Mouse (Mus musculus) MEL (cell line): ENCODE measurements at regions not wholly inside any gene's neighbourhood (a gene's known extent, or its start where the extent isn't known, plus 50 kb on each side); places are given as distances from the start of the nearest gene placed in this dataset.

Source experiments
- DNase-seq: peaks from one replicate; pipeline ENCODE4 v3.0.0; 2011; ENCODE audit warnings: low read depth, low spot score
- H3K27ac ChIP-seq: 2 replicates; pipeline ENCODE4 v1.5.1; 2012; ENCODE audit warnings: low read depth, mild to moderate bottlenecking, control low read depth, low read length, moderate library complexity; ENCODE audit not compliant: control insufficient read depth
- H3K27me3 ChIP-seq, 2 experiments: fragments of 150-350 bp in 1 of 2; sonication (generic) in 1 of 2; 2 replicates each; pipeline ENCODE4 v1.6.1; 2012; ENCODE audit warnings: low read length in 2 of 2, mild to moderate bottlenecking in 2 of 2, improper control_type of control experiment in 1 of 2, moderate library complexity in 1 of 2; ENCODE audit not compliant: insufficient read depth in 2 of 2, control insufficient read depth in 1 of 2
- H3K36me3 ChIP-seq, 2 experiments: 2 replicates each; pipeline ENCODE4 v1.6.1; 2012 to 2014; ENCODE audit warnings: low read length in 2 of 2, improper control_type of control experiment in 1 of 2, inconsistent platforms in 1 of 2, mild to moderate bottlenecking in 1 of 2; ENCODE audit not compliant: insufficient read depth in 2 of 2, control insufficient read depth in 1 of 2
- H3K4me1 ChIP-seq, 2 experiments: fragments of 150-350 bp in 1 of 2; sonication (generic) in 1 of 2; 2 replicates each; pipeline ENCODE4 v1.6.1; 2012; ENCODE audit warnings: low read length in 2 of 2, improper control_type of control experiment in 1 of 2, mild to moderate bottlenecking in 1 of 2; ENCODE audit not compliant: insufficient read depth in 2 of 2, control insufficient read depth in 1 of 2
- H3K4me3 ChIP-seq, 2 experiments: fragments of 150-350 bp in 1 of 2; sonication (generic) in 1 of 2; 2 replicates each; pipeline ENCODE4 v1.5.1; 2012; ENCODE audit warnings: low read depth in 2 of 2, low read length in 2 of 2, mild to moderate bottlenecking in 2 of 2, moderate library complexity in 2 of 2, control low read depth in 1 of 2, improper control_type of control experiment in 1 of 2; ENCODE audit not compliant: control insufficient read depth in 1 of 2, insufficient read depth in 1 of 2
- H3K79me2 ChIP-seq: 2 replicates; pipeline ENCODE4 v1.6.1; 2012; ENCODE audit warnings: mild to moderate bottlenecking, low read length, moderate library complexity; ENCODE audit not compliant: control insufficient read depth, poor library complexity, insufficient read depth
- H3K9ac ChIP-seq: 2 replicates; pipeline ENCODE4 v1.6.1; 2012; ENCODE audit warnings: low read depth, mild to moderate bottlenecking, control low read depth, low read length, moderate library complexity; ENCODE audit not compliant: control insufficient read depth, poor library complexity, severe bottlenecking
- H3K9me3 ChIP-seq: fragments of 150-350 bp; sonication (generic); replicated peaks from 2 replicates; pipeline ENCODE4 v1.6.1; 2012; ENCODE audit warnings: mild to moderate bottlenecking, low read length, improper control_type of control experiment, moderate library complexity; ENCODE audit not compliant: insufficient read depth
- EP300 ChIP-seq, 2 experiments: IDR thresholded peaks; 2 replicates each; pipeline ENCODE4 v1.6.1; 2011; ENCODE audit warnings: improper control_type of control experiment in 2 of 2, low read length in 2 of 2, low read depth in 1 of 2, mild to moderate bottlenecking in 1 of 2
- ETS1 ChIP-seq: IDR thresholded peaks from 2 replicates; pipeline ENCODE4 v1.6.1; 2012; ENCODE audit warnings: low read depth, mild to moderate bottlenecking, inconsistent platforms, low read length, improper control_type of control experiment, moderate library complexity
- GATA1 ChIP-seq: IDR thresholded peaks from 2 replicates; pipeline ENCODE4 v1.6.1; 2011; ENCODE audit warnings: low read depth, low read length, improper control_type of control experiment
- HCFC1 ChIP-seq: IDR thresholded peaks from 2 replicates; pipeline ENCODE4 v1.6.1; 2012; ENCODE audit warnings: low read depth, mild to moderate bottlenecking, inconsistent platforms, low read length, improper control_type of control experiment, moderate library complexity
- JUND ChIP-seq: IDR thresholded peaks from 2 replicates; pipeline ENCODE4 v1.6.1; 2011; ENCODE audit warnings: low read depth, mild to moderate bottlenecking, improper control_type of control experiment, low read length
- MAFK ChIP-seq: IDR thresholded peaks from 2 replicates; pipeline ENCODE4 v1.6.1; 2011; ENCODE audit warnings: low read depth, mild to moderate bottlenecking, low read length, improper control_type of control experiment, borderline replicate concordance
- NRF1 ChIP-seq: IDR thresholded peaks from 2 replicates; pipeline ENCODE4 v1.6.1; 2014; ENCODE audit warnings: low read depth, mild to moderate bottlenecking, inconsistent platforms, low read length, improper control_type of control experiment, moderate library complexity; ENCODE audit not compliant: poor library complexity, insufficient read depth, severe bottlenecking
- POLR2AphosphoS2 ChIP-seq: IDR thresholded peaks from 2 replicates; pipeline ENCODE4 v1.6.1; 2011; ENCODE audit warnings: low read length, improper control_type of control experiment
- RAD21 ChIP-seq: IDR thresholded peaks from 2 replicates; pipeline ENCODE4 v1.6.1; 2011; ENCODE audit warnings: mild to moderate bottlenecking, low read depth, low read length, improper control_type of control experiment
- SIN3A ChIP-seq: IDR thresholded peaks from 2 replicates; pipeline ENCODE4 v1.6.1; 2012; ENCODE audit warnings: low read length, improper control_type of control experiment, inconsistent platforms
- TAL1 ChIP-seq: IDR thresholded peaks from 2 replicates; pipeline ENCODE4 v1.6.1; 2012; ENCODE audit warnings: mild to moderate bottlenecking, inconsistent platforms, low read length, moderate library complexity, mixed read lengths
- TBP ChIP-seq: IDR thresholded peaks from 2 replicates; pipeline ENCODE4 v1.8.0; 2011; ENCODE audit warnings: low read depth, low read length, improper control_type of control experiment
- TCF12 ChIP-seq: IDR thresholded peaks from 2 replicates; pipeline ENCODE4 v1.6.1; 2014; ENCODE audit warnings: low read depth, mild to moderate bottlenecking, inconsistent platforms, low read length, improper control_type of control experiment, moderate library complexity
- USF2 ChIP-seq, 2 experiments: IDR thresholded peaks; 2 replicates each; pipeline ENCODE4 v1.6.1; 2011 to 2012; ENCODE audit warnings: improper control_type of control experiment in 2 of 2, low read length in 2 of 2, borderline replicate concordance in 1 of 2, inconsistent platforms in 1 of 2, low read depth in 1 of 2, mild to moderate bottlenecking in 1 of 2; ENCODE audit not compliant: insufficient read depth in 1 of 2
- ZC3H11A ChIP-seq: IDR thresholded peaks from 2 replicates; pipeline ENCODE4 v1.6.1; 2012; ENCODE audit warnings: low read depth, mild to moderate bottlenecking, inconsistent platforms, low read length, improper control_type of control experiment
- ZKSCAN1 ChIP-seq: IDR thresholded peaks from 2 replicates; pipeline ENCODE4 v1.6.1; 2012; ENCODE audit warnings: low read depth, mild to moderate bottlenecking, inconsistent platforms, low read length, improper control_type of control experiment, moderate library complexity
- ZNF384 ChIP-seq: IDR thresholded peaks from 2 replicates; pipeline ENCODE4 v1.6.1; 2012; ENCODE audit warnings: low read depth, mild to moderate bottlenecking, inconsistent platforms, low read length, improper control_type of control experiment

DNA sequence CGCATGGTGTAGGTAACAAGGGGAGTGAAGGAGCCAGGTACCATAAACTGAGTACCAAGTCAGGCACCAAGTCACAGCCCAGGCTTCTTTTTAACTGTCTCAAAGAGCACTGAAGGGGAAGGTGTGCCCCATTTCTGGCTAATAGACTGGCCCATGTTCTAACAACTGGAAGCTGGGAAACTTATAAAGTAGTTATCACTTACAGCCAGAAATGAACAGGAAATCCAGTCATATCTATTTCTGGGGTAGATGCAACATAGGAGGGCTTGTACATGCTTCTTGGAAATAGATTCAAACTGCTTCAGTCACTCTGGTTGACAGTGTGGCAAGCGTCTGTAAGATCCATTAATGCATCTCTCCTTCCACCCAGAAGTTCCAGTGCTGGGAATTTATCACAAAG, 635.3 kb upstream of the Fam160b2 start:
- Histone ChIP-seq H3K79me2 (no peaks in the 10 kb centered on the region), H3K27ac (peak overlapping the region; percentile 48; the same call in 1 of the 2 replicates), H3K9me3 (no peaks in the 10 kb centered on the region), H3K27me3 (no peaks in the 10 kb centered on the region), H3K4me3 (no peak overlapping the region), H3K9ac (no peak overlapping the region), H3K36me3 (peaks cover 0 to 30% of the 10 kb centered on the region in 2 experiments; a peak in 2 of 4 replicates), H3K4me1 (peaks cover 0 to 18% of the 10 kb centered on the region in 2 experiments; a peak in 2 of 4 replicates)
- TF ChIP-seq TAL1 (peak; percentile 60), POLR2AphosphoS2 (no peak), ZNF384 (no peak), SIN3A (no peak), TCF12 (peak; percentile 35; the same call in 1 of the 2 replicates), ZC3H11A (no peak), EP300 (IDR thresholded peaks at IDR 0.05; ENCODE audit: low read depth in 1 of 2, low read length in 2 of 2) (peak; percentile 71 to 81; a peak in 3 of 4 replicates), MAFK (no peak), ZKSCAN1 (no peak), TBP (0 out of 2 replicates have a peak, but pooled peaks have one; percentile 17), GATA1 (peak; percentile 61)
- peak; percentile 62 for DNase-seq

DNA sequence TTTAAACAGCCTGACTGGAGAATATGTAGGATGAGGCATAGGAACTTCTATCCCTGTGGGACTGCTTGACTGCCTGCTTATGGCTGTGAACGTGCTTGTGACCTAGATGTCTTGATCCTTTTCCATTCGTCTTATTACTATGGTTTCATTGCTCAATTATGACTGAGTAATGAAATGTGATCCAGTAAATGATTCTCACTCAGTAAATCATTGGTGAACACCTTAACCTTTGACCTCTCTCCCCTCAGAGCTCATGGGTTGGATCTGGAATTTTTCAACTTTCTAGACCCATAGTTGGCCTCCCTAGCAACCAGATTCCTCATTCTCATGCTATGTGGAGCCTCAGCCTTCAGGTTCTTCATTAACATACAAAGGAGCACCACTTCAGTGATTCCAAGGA, 634.6 kb upstream of the Fam160b2 start:
- H3K79me2 ChIP-seq: no peaks in the 10 kb centered on the region
- TF ChIP-seq TAL1 (no peak), NRF1 (no peak), JUND (no peak), HCFC1 (no peak), ZKSCAN1 (no peak), USF2 (IDR thresholded peaks at IDR 0.05; ENCODE audit: borderline replicate concordance in 1 of 2, insufficient read depth in 1 of 2, low read depth in 1 of 2, low read length in 2 of 2) (no peak), TCF12 (no peak), SIN3A (no peak), ETS1 (no peak), RAD21 (no peak), EP300 (IDR thresholded peaks at IDR 0.05; ENCODE audit: low read depth in 1 of 2, low read length in 2 of 2) (no peak)
- TF ChIP-seq, all 39 proteins: peak for 0
- Histone ChIP-seq H3K4me3 (no peak overlapping the region), H3K36me3 (peaks cover 0 to 34% of the 10 kb centered on the region in 2 experiments; a peak in 2 of 4 replicates), H3K4me1 (peaks cover 0 to 24% of the 10 kb centered on the region in 2 experiments; a peak in 2 of 4 replicates), H3K27ac (no peak overlapping the region), H3K27me3 (no peaks in the 10 kb centered on the region), H3K9me3 (no peaks in the 10 kb centered on the region), H3K9ac (no peak overlapping the region)
- DNase-seq: no peak
